Mouse (Mus musculus) cerebellum, adult 11 months (tissue): ENCODE measurements around the gene Crbn.
A peak's percentile ranks its signal among the peaks of the same experiment; 100 is the strongest.

Experiments used
- DNase-seq: peaks from one replicate; pipeline ENCODE4 v3.0.0; 2022

Crbn gene

GRCm38 (mm10) chr6:106799333-106800226 lies at the start of gene Crbn:
Gene Crbn (minus strand): TSS chr6:106800077.
- peak; percentile 91 for DNase-seq

GRCm38 (mm10) chr6:106840181-106840580 lies 40.3 kb upstream of the Crbn start:
- DNase-seq, result no peak

- DNase-seq, result no peak
These were observed 38.2 kb upstream of the Crbn start for GRCm38 (mm10) chr6:106838053-106838452.

GRCm38 (mm10) chr6:106835316-106835715 lies 35.4 kb upstream of the Crbn start:
- peak; percentile 34 for DNase-seq

GRCm38 (mm10) chr6:106822329-106822728 lies 22.5 kb upstream of the Crbn start:
- DNase-seq, result peak; percentile 42

GRCm38 (mm10) chr6:106820566-106820965 lies 20.7 kb upstream of the Crbn start:
- DNase-seq, result no peak

- DNase-seq, result no peak
These were observed 20.0 kb upstream of the Crbn start for GRCm38 (mm10) chr6:106819906-106820305.

GRCm38 (mm10) chr6:106819246-106819645 lies 19.4 kb upstream of the Crbn start:
- no peak for DNase-seq

GRCm38 (mm10) chr6:106810686-106811085 lies 10.8 kb upstream of the Crbn start:
- no peak for DNase-seq

- DNase-seq, result no peak
These were observed 9.3 kb upstream of the Crbn start for GRCm38 (mm10) chr6:106809161-106809560.

- DNase-seq, result peak; percentile 44
These were observed 5.0 kb upstream of the Crbn start for GRCm38 (mm10) chr6:106804904-106805303.

- no peak for DNase-seq
These were observed 315 bp upstream of the Crbn start for GRCm38 (mm10) chr6:106800227-106800557.

GRCm38 (mm10) chr6:106794094-106794814 lies 5.6 kb downstream of the Crbn start:
- DNase-seq, result no peak

- DNase-seq, result no peak
These were observed 6.3 kb downstream of the Crbn start for GRCm38 (mm10) chr6:106793621-106794020.

- DNase-seq, result no peak
These were observed 6.8 kb downstream of the Crbn start for GRCm38 (mm10) chr6:106793088-106793487.

GRCm38 (mm10) chr6:106792486-106792885 lies 7.4 kb downstream of the Crbn start:
- DNase-seq, result no peak

GRCm38 (mm10) chr6:106791429-106791828 lies 8.4 kb downstream of the Crbn start:
- DNase-seq, result no peak

- DNase-seq, result no peak
These were observed 12.7 kb downstream of the Crbn start for GRCm38 (mm10) chr6:106787138-106787537.

GRCm38 (mm10) chr6:106770046-106770445 lies 29.8 kb downstream of the Crbn start:
- no peak for DNase-seq

GRCm38 (mm10) chr6:106769290-106769866 lies 30.5 kb downstream of the Crbn start:
- DNase-seq, result no peak

- DNase-seq, result peak; percentile 95
These were observed 31.1 kb downstream of the Crbn start, which contains the start of gene Trnt1 for GRCm38 (mm10) chr6:106768640-106769289. Gene Trnt1 (plus strand): TSS chr6:106769120.

- no peak for DNase-seq
These were observed 33.1 kb downstream of the Crbn start for GRCm38 (mm10) chr6:106766774-106767173.

GRCm38 (mm10) chr6:106765892-106766291 lies 34.0 kb downstream of the Crbn start:
- no peak for DNase-seq
